Mouse (Mus musculus) spleen, adult 2 months (tissue): ENCODE data around the gene Cdh23.

Source experiments
- CTCF ChIP-seq: fragments of 200-500 bp; IDR thresholded peaks from 2 replicates; pipeline ENCODE4 v1.5.1; 2011; ENCODE audit warnings: mild to moderate bottlenecking, inconsistent platforms; ENCODE audit not compliant: insufficient read depth, insufficient read length, insufficient replicate concordance; ENCODE audit errors: extremely low read depth
- POLR2A ChIP-seq: fragments of 200-500 bp; IDR thresholded peaks from 2 replicates; pipeline ENCODE4 v1.6.1; 2011; ENCODE audit warnings: low read depth, low read length, inconsistent platforms

- TF ChIP-seq CTCF (no peak), POLR2A (no peak)
These were observed 326.2 kb downstream of the Cdh23 start for GRCm38 (mm10) chr10:60370098-60370497.
